Mouse (Mus musculus) limb, embryonic 13.5 days (tissue): ENCODE measurements at regions not wholly inside any gene's neighbourhood (a gene's known extent, or its start where the extent isn't known, plus 50 kb on each side); places are given as distances from the start of the nearest gene placed in this dataset.

Source experiments
- ATAC-seq: fragments of 200-750 bp; cut with Nextera tagmentation; 2 replicates; pipeline ENCODE4 v1.8.0; 2017; ENCODE audit warnings: low read depth, moderate number of reproducible peaks, moderate TSS enrichment; ENCODE audit not compliant: low FRiP score
- H3K27ac ChIP-seq: fragments of 300-500 bp; sonication (generic); 2 replicates; pipeline ENCODE4 v1.5.1; 2015; ENCODE audit warnings: inconsistent platforms, mild to moderate bottlenecking, moderate library complexity
- H3K27me3 ChIP-seq: fragments of 300-500 bp; sonication (generic); 2 replicates; pipeline ENCODE4 v1.6.1; 2015; ENCODE audit warnings: mild to moderate bottlenecking, inconsistent platforms
- H3K36me3 ChIP-seq: fragments of 300-500 bp; sonication (generic); 2 replicates; pipeline ENCODE4 v1.6.1; 2015; ENCODE audit warnings: inconsistent platforms, mild to moderate bottlenecking, moderate library complexity
- H3K4me1 ChIP-seq: fragments of 300-500 bp; sonication (generic); 2 replicates; pipeline ENCODE4 v1.6.1; 2015; ENCODE audit warnings: inconsistent platforms
- H3K4me2 ChIP-seq: fragments of 300-500 bp; sonication (generic); replicated peaks from 2 replicates; pipeline ENCODE4 v1.6.1; 2015; ENCODE audit warnings: inconsistent platforms, mild to moderate bottlenecking, moderate library complexity
- H3K4me3 ChIP-seq: fragments of 300-500 bp; sonication (generic); 2 replicates; pipeline ENCODE4 v1.5.1; 2015; ENCODE audit warnings: moderate library complexity, mild to moderate bottlenecking, inconsistent platforms
- H3K9ac ChIP-seq: fragments of 300-500 bp; sonication (generic); 2 replicates; pipeline ENCODE4 v1.6.1; 2015; ENCODE audit warnings: mild to moderate bottlenecking, inconsistent platforms
- H3K9me3 ChIP-seq: fragments of 300-500 bp; sonication (generic); 2 replicates; pipeline ENCODE4 v1.6.1; 2016; ENCODE audit warnings: inconsistent platforms
- WGBS: fragments of 180-500 bp; shearing (Covaris S2); methylation state at CpG from one replicate; pipeline ENCODE4 v1.1.7; 2015; 5-methylcytosine and 5-hydroxymethylcytosine counted together

GRCm38 (mm10) chr3:42516286-42516685 lies 773.9 kb downstream of the D3Ertd751e start:
- Histone ChIP-seq H3K27ac (no peak overlapping the region), H3K9me3 (no peaks in the 10 kb centered on the region), H3K9ac (no peak overlapping the region), H3K4me1 (no peaks in the 10 kb centered on the region), H3K27me3 (no peaks in the 10 kb centered on the region), H3K4me2 (no peak overlapping the region), H3K36me3 (no peaks in the 10 kb centered on the region), H3K4me3 (no peak overlapping the region)
- WGBS: 66% methylated on average over 2 of the region's 2 CpGs
- ATAC-seq: no peak

GRCm38 (mm10) chr3:42531397-42531796 lies 789.0 kb downstream of the D3Ertd751e start:
- WGBS: 58% methylated on average over 4 of the region's 4 CpGs
- Histone ChIP-seq H3K27ac (no peak overlapping the region), H3K36me3 (no peaks in the 10 kb centered on the region), H3K27me3 (no peaks in the 10 kb centered on the region), H3K4me1 (no peaks in the 10 kb centered on the region), H3K4me3 (no peak overlapping the region), H3K4me2 (no peak overlapping the region), H3K9ac (no peak overlapping the region), H3K9me3 (no peaks in the 10 kb centered on the region)
- peak; percentile 40; the same call in 1 of the 2 replicates for ATAC-seq

- 85% methylated on average over 1 of the region's 1 CpGs for WGBS
- no peak for ATAC-seq
- H3K27me3 ChIP-seq: no peaks in the 10 kb centered on the region
These were observed 824.3 kb downstream of the D3Ertd751e start for GRCm38 (mm10) chr3:42566731-42567130.

GRCm38 (mm10) chr3:42570364-42571024 lies 828.1 kb downstream of the D3Ertd751e start:
- Histone ChIP-seq H3K4me3 (no peak overlapping the region), H3K27ac (no peak overlapping the region), H3K9me3 (no peaks in the 10 kb centered on the region), H3K4me1 (peaks cover 6% of the 10 kb centered on the region), H3K36me3 (no peaks in the 10 kb centered on the region), H3K4me2 (no peak overlapping the region), H3K27me3 (no peaks in the 10 kb centered on the region), H3K9ac (no peak overlapping the region)
- ATAC-seq: no peak
- WGBS: 70% methylated on average over 3 of the region's 3 CpGs

More at GRCm38 (mm10) chr3:42566731-42567130, 824.3 kb downstream of the D3Ertd751e start:
- H3K27ac ChIP-seq: no peak overlapping the region
- no peak overlapping the region for H3K4me3 ChIP-seq
- H3K9me3 ChIP-seq: no peaks in the 10 kb centered on the region
- H3K4me2 ChIP-seq: no peak overlapping the region
- no peak overlapping the region for H3K9ac ChIP-seq
- no peaks in the 10 kb centered on the region for H3K36me3 ChIP-seq
- no peaks in the 10 kb centered on the region for H3K4me1 ChIP-seq

GRCm38 (mm10) chr3:42571877-42572459 lies 829.6 kb downstream of the D3Ertd751e start:
- Histone ChIP-seq H3K27ac (no peak overlapping the region), H3K27me3 (no peaks in the 10 kb centered on the region), H3K4me3 (no peak overlapping the region), H3K36me3 (no peaks in the 10 kb centered on the region), H3K9ac (no peak overlapping the region), H3K4me1 (peaks cover 6% of the 10 kb centered on the region), H3K9me3 (no peaks in the 10 kb centered on the region), H3K4me2 (no peak overlapping the region)
- 22% methylated on average over 3 of the region's 3 CpGs for WGBS
- no peak for ATAC-seq

GRCm38 (mm10) chr3:42573155-42573554 lies 830.7 kb downstream of the D3Ertd751e start:
- H3K36me3 ChIP-seq: no peaks in the 10 kb centered on the region
- no peaks in the 10 kb centered on the region for H3K27me3 ChIP-seq
- no peak overlapping the region for H3K9ac ChIP-seq
- H3K9me3 ChIP-seq: no peaks in the 10 kb centered on the region
- H3K4me3 ChIP-seq: no peak overlapping the region
- peaks cover 6% of the 10 kb centered on the region for H3K4me1 ChIP-seq
- H3K4me2 ChIP-seq: no peak overlapping the region
- no peak; the same call in 1 of the 2 replicates for ATAC-seq
- no peak overlapping the region for H3K27ac ChIP-seq

GRCm38 (mm10) chr3:42582311-42582710 lies 839.9 kb downstream of the D3Ertd751e start:
- WGBS: 26% methylated on average over 1 of the region's 1 CpGs
- no peak overlapping the region for H3K4me2 ChIP-seq
- no peak for ATAC-seq
- no peaks in the 10 kb centered on the region for H3K27me3 ChIP-seq
- H3K4me3 ChIP-seq: no peak overlapping the region
- H3K27ac ChIP-seq: no peak overlapping the region
- no peaks in the 10 kb centered on the region for H3K4me1 ChIP-seq
- no peaks in the 10 kb centered on the region for H3K9me3 ChIP-seq
- H3K9ac ChIP-seq: no peak overlapping the region
- H3K36me3 ChIP-seq: no peaks in the 10 kb centered on the region

GRCm38 (mm10) chr3:42587296-42587932 lies 845.0 kb downstream of the D3Ertd751e start:
- peak; percentile 86 for ATAC-seq
- WGBS: 19% methylated on average over 6 of the region's 6 CpGs
- no peak overlapping the region for H3K4me2 ChIP-seq
- H3K4me3 ChIP-seq: no peak overlapping the region
- no peak overlapping the region for H3K27ac ChIP-seq
- no peaks in the 10 kb centered on the region for H3K27me3 ChIP-seq
- H3K9me3 ChIP-seq: no peaks in the 10 kb centered on the region
- H3K9ac ChIP-seq: no peak overlapping the region
- no peaks in the 10 kb centered on the region for H3K4me1 ChIP-seq
- H3K36me3 ChIP-seq: no peaks in the 10 kb centered on the region

GRCm38 (mm10) chr3:42589516-42589915 lies 847.1 kb downstream of the D3Ertd751e start:
- H3K9me3 ChIP-seq: no peaks in the 10 kb centered on the region
- no peak overlapping the region for H3K27ac ChIP-seq
- ATAC-seq: no peak
- WGBS: 59% methylated on average over 2 of the region's 2 CpGs
- no peaks in the 10 kb centered on the region for H3K4me1 ChIP-seq
- H3K36me3 ChIP-seq: no peaks in the 10 kb centered on the region
- no peak overlapping the region for H3K4me2 ChIP-seq
- no peak overlapping the region for H3K4me3 ChIP-seq
- no peak overlapping the region for H3K9ac ChIP-seq
- no peaks in the 10 kb centered on the region for H3K27me3 ChIP-seq

GRCm38 (mm10) chr3:42590126-42590525 lies 847.7 kb downstream of the D3Ertd751e start:
- Histone ChIP-seq H3K4me3 (no peak overlapping the region), H3K27ac (no peak overlapping the region), H3K4me1 (no peaks in the 10 kb centered on the region), H3K27me3 (no peaks in the 10 kb centered on the region), H3K9ac (no peak overlapping the region), H3K4me2 (no peak overlapping the region), H3K9me3 (no peaks in the 10 kb centered on the region), H3K36me3 (no peaks in the 10 kb centered on the region)
- no peak for ATAC-seq
- WGBS: 56% methylated on average over 2 of the region's 2 CpGs

- H3K9me3 ChIP-seq: no peaks in the 10 kb centered on the region
- no peak overlapping the region for H3K4me2 ChIP-seq
- H3K27me3 ChIP-seq: no peaks in the 10 kb centered on the region
- no peak overlapping the region for H3K4me3 ChIP-seq
- no peak overlapping the region for H3K9ac ChIP-seq
- no peak for ATAC-seq
- H3K27ac ChIP-seq: no peak overlapping the region
- WGBS: 77% methylated on average over 6 of the region's 6 CpGs
- no peaks in the 10 kb centered on the region for H3K4me1 ChIP-seq
- no peaks in the 10 kb centered on the region for H3K36me3 ChIP-seq
These were observed 851.5 kb downstream of the D3Ertd751e start for GRCm38 (mm10) chr3:42593792-42594433.

- Histone ChIP-seq H3K9me3 (no peaks in the 10 kb centered on the region), H3K36me3 (no peaks in the 10 kb centered on the region), H3K27me3 (no peaks in the 10 kb centered on the region), H3K9ac (no peak overlapping the region), H3K4me2 (no peak overlapping the region), H3K4me3 (no peak overlapping the region), H3K27ac (no peak overlapping the region), H3K4me1 (no peaks in the 10 kb centered on the region)
- ATAC-seq: no peak
- 80% methylated on average over 1 of the region's 1 CpGs for WGBS
These were observed 854.3 kb downstream of the D3Ertd751e start for GRCm38 (mm10) chr3:42596686-42597085.
